Mouse (Mus musculus) brain, embryonic 14.5 days (tissue): Measurements from ENCODE around the gene 9230112D13Rik.

Experiments used
- CTCF ChIP-seq: fragments of 200-500 bp; IDR thresholded peaks from 2 replicates; pipeline ENCODE4 v1.5.1; 2012; ENCODE audit warnings: inconsistent platforms, mild to moderate bottlenecking, moderate library complexity, borderline replicate concordance; ENCODE audit not compliant: insufficient read depth, insufficient read length; ENCODE audit errors: extremely low read depth
- POLR2A ChIP-seq: fragments of 200-500 bp; IDR thresholded peaks from 2 replicates; pipeline ENCODE4 v1.6.1; 2012; ENCODE audit warnings: mild to moderate bottlenecking, inconsistent platforms, borderline replicate concordance; ENCODE audit not compliant: poor library complexity, insufficient read depth, insufficient read length, severe bottlenecking; ENCODE audit errors: extremely low read depth

GRCm38 (mm10) chr14:34508187-34508840 lies 14.3 kb downstream of the 9230112D13Rik start:
- TF ChIP-seq CTCF (no peak), POLR2A (no peak)
